Mouse (Mus musculus) embryonic facial prominence, embryonic 13.5 days (tissue): ENCODE results near the gene Gm29776. TPM values are rescaled to one million over a fixed set of nuclear protein-coding genes. Genes with fewer than 3 reads are reported as not detected.

Source experiments
- ATAC-seq: fragments of 200-750 bp; cut with Nextera tagmentation; 2 replicates; pipeline ENCODE4 v1.8.0; 2017; ENCODE audit warnings: low read depth; ENCODE audit not compliant: insufficient number of reproducible peaks, insufficient read depth, low FRiP score, low TSS enrichment
- H3K27ac ChIP-seq: fragments of 300-500 bp; sonication (generic); 2 replicates; pipeline ENCODE4 v1.5.1; 2015; ENCODE audit warnings: moderate library complexity, mild to moderate bottlenecking, inconsistent platforms
- H3K27me3 ChIP-seq: fragments of 300-500 bp; sonication (generic); 2 replicates; pipeline ENCODE4 v1.6.1; 2015; ENCODE audit warnings: mild to moderate bottlenecking, inconsistent platforms
- H3K36me3 ChIP-seq: fragments of 300-500 bp; sonication (generic); 2 replicates; pipeline ENCODE4 v1.6.1; 2015; ENCODE audit warnings: mild to moderate bottlenecking, inconsistent platforms
- H3K4me1 ChIP-seq: fragments of 300-500 bp; sonication (generic); 2 replicates; pipeline ENCODE4 v1.6.1; 2015; ENCODE audit warnings: inconsistent platforms
- H3K4me2 ChIP-seq: fragments of 300-500 bp; sonication (generic); 2 replicates; pipeline ENCODE4 v1.6.1; 2015; ENCODE audit warnings: moderate library complexity, mild to moderate bottlenecking, inconsistent platforms
- H3K4me3 ChIP-seq: fragments of 300-500 bp; sonication (generic); 2 replicates; pipeline ENCODE4 v1.5.1; 2015; ENCODE audit warnings: mild to moderate bottlenecking, inconsistent platforms
- H3K9ac ChIP-seq: fragments of 300-500 bp; sonication (generic); 2 replicates; pipeline ENCODE4 v1.6.1; 2015; ENCODE audit warnings: mild to moderate bottlenecking, inconsistent platforms
- H3K9me3 ChIP-seq: fragments of 300-500 bp; sonication (generic); 2 replicates; pipeline ENCODE4 v1.6.1; 2016; ENCODE audit warnings: inconsistent platforms
- WGBS: fragments of 180-500 bp; shearing (Covaris S2); methylation state at CpG from one replicate; pipeline ENCODE4 v1.1.7; 2015; ENCODE audit warnings: mixed read lengths; 5-methylcytosine and 5-hydroxymethylcytosine counted together
- microRNA-seq: library from miRNA; unstranded; fragments of <30 nt; microRNA quantifications from one replicate; pipeline ENCODE4, GENCODE M21; 2016
- polyA plus RNA-seq: library from polyadenylated mRNA; unstranded; fragments of >200 nt; fragmentation: Nextera tagmentation; extraction: Ambion mirVana; gene quantifications from 2 replicates; pipeline ENCODE4 v1.2.1, GENCODE M21; 2015

Gene Gm29776
- polyA plus RNA-seq, 1 experiment from 2014 or later, result 0.17 TPM

DNA sequence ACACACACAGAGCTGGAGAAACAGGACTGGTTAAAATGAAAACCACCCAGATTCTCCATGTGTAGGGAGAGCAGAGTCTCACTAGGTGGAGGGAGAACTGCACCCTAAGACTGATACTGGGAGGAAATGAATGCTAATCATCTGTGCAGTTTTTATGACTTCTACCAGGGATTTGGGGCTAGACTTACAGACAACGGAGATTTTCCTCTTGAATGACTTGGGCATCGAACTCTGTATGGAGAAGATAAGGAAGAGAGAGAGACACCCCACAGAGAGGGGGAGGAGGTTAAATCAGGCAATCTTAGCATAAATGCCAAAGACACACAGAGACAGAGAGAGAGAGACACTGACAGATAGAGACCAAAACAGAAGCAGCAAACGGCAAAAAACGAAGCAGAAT is 50.7 kb downstream of the Gm29776 start:
- H3K4me2 ChIP-seq, result no peak overlapping the region
- no peaks in the 10 kb centered on the region for H3K27me3 ChIP-seq
- H3K36me3 ChIP-seq, result peaks cover 86% of the 10 kb centered on the region
- H3K9ac ChIP-seq, result no peak overlapping the region
- H3K27ac ChIP-seq, result no peak overlapping the region
- H3K4me1 ChIP-seq, result peaks cover 34% of the 10 kb centered on the region
- no peak for ATAC-seq
- no peaks in the 10 kb centered on the region for H3K9me3 ChIP-seq
- WGBS, result 81% methylated on average over 4 of the region's 4 CpGs
- H3K4me3 ChIP-seq, result no peak overlapping the region

DNA sequence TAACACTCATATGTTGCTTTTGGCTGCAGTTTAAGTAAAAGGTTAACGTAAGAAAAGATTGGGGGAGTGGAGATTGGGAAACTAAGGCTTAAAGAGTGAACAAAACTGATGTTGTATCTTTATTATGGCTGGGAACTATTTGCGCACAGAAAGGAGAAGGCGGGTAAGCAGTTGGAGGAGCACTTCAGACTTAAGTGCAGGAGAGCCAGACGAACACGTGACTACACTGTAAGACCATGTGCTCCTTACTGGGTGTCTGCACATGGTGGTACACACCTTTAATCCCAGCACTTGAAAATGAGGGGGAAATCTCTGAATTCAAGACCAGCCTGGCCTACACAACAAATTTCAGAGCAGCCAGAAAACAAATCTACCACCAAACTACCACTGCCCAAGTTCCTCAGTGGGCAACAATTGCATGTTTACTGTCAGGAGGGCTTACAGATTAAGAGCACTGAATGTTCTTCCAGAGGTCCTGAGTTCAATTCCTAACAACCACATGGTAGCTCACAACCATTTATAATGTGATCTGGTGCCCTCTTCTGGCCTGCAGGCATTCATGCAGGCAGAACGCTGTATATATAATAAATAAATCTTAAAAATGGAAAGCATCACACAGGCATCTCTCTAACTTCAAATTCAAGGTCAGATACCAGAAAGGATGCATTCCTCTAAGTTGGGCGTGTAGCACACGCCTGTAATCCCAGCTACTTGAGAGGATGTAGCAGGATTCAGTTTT is 51.6 kb downstream of the Gm29776 start:
- H3K36me3 ChIP-seq, result peaks cover 94% of the 10 kb centered on the region
- no peak overlapping the region for H3K9ac ChIP-seq
- WGBS, result 93% methylated on average over 8 of the region's 8 CpGs

DNA sequence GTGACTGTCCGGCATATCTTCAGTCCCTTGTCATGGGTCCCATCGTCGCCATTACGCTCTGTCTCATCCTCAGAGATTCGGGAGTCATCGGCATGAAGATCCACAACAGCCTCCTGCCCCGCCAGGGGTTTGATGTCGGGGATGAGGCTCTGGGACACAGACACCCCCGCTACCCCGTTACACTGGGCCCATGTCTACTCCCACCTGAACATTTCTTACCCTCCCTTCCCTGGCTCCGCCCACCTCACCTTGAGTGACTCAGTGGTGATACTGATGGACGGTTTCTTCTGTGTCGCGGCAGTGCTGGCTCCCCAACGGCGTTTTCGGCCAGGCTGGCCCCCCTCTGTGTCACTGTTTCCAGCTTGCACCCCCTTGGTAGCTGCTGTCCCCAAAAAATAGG is 52.2 kb downstream of the Gm29776 start:
- H3K27me3 ChIP-seq, result no peaks in the 10 kb centered on the region
- H3K4me3 ChIP-seq, result no peak overlapping the region
- H3K27ac ChIP-seq, result no peak overlapping the region
- peaks cover 21% of the 10 kb centered on the region for H3K4me1 ChIP-seq
- H3K9me3 ChIP-seq, result no peaks in the 10 kb centered on the region
- H3K4me2 ChIP-seq, result no peak overlapping the region
- peaks cover 90% of the 10 kb centered on the region for H3K36me3 ChIP-seq
- ATAC-seq, result no peak
- 94% methylated on average over 17 of the region's 17 CpGs for WGBS
- H3K9ac ChIP-seq, result no peak overlapping the region

More for the DNA sequence above, 51.6 kb downstream of the Gm29776 start:
- H3K9me3 ChIP-seq, result no peaks in the 10 kb centered on the region
- H3K4me3 ChIP-seq, result no peak overlapping the region
- no peaks in the 10 kb centered on the region for H3K27me3 ChIP-seq
- H3K27ac ChIP-seq, result no peak overlapping the region
- no peak for ATAC-seq
- no peak overlapping the region for H3K4me2 ChIP-seq
- H3K4me1 ChIP-seq, result peaks cover 27% of the 10 kb centered on the region

DNA sequence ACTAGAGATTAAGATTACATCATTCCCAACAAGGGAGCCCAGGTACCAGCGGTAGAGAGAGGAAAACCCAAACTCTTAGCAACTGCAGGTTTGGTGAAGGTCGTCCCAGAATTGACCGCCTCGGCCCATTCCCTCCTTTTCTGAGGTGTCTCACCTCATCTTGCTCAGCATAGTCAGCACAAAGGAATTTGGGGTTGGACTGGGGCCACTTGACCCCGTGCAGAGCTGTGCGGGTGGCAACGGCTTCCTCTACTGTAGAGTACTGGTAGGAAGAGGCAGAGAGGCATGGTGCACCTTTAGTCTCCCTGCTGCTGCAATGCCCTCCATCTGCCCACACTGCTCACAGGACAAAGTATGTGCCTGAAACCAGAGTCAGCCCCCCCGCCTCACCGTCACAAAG is 54.3 kb downstream of the Gm29776 start:
- Histone ChIP-seq H3K4me1 (peaks cover 15% of the 10 kb centered on the region), H3K27me3 (no peaks in the 10 kb centered on the region), H3K9ac (no peak overlapping the region), H3K4me2 (no peak overlapping the region), H3K9me3 (no peaks in the 10 kb centered on the region), H3K27ac (no peak overlapping the region), H3K4me3 (no peak overlapping the region), H3K36me3 (peaks cover 72% of the 10 kb centered on the region)
- 86% methylated on average over 9 of the region's 9 CpGs for WGBS
- ATAC-seq, result no peak

DNA sequence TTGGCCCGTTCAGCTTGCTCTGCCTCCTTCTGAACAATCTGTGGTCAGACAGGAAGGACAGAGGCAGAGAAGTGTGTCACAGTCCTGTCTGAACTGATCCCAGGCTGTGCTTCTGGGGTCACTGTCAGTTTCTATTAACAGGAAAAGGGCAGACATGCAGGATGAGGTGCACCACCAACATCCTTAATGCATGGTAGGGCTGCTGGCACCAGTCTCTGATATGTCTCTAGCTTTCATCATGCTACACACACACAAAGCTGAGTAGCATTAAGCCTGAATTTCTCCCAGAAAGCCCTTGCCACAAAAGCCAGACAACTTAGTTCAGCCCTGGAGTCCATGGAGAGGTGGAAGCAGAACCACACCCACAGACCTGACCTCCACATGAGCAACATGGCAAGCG is 55.6 kb downstream of the Gm29776 start:
- 83% methylated on average over 2 of the region's 2 CpGs for WGBS
- H3K9ac ChIP-seq, result no peak overlapping the region
- no peak overlapping the region for H3K4me2 ChIP-seq
- peaks cover 16% of the 10 kb centered on the region for H3K4me1 ChIP-seq
- H3K36me3 ChIP-seq, result peaks cover 72% of the 10 kb centered on the region
- H3K4me3 ChIP-seq, result no peak overlapping the region
- no peaks in the 10 kb centered on the region for H3K27me3 ChIP-seq
- H3K9me3 ChIP-seq, result no peaks in the 10 kb centered on the region
- no peak overlapping the region for H3K27ac ChIP-seq
- no peak for ATAC-seq

Small RNA genes lying within 50 kb of the gene (microRNA-seq; reads per million reads assigned to microRNA genes)
- gene Mir6948, result not detected

Other genes with a start within 250 kb of the Gm29776 start
- 29.7 and 33.1 TPM in 2 replicates for gene Lrp10, start 234.7 kb downstream of the Gm29776 start, polyA plus RNA-seq
- 2.1 and 3.6 TPM in 2 replicates for gene Rem2, start 222.7 kb downstream of the Gm29776 start, polyA plus RNA-seq
- 84.6 and 86.6 TPM in 2 replicates for gene Prmt5, start 181.3 kb downstream of the Gm29776 start, polyA plus RNA-seq
- 53.1 and 54.5 TPM in 2 replicates for gene Haus4, start 144.2 kb downstream of the Gm29776 start, polyA plus RNA-seq
- gene Ajuba, start 121.3 kb downstream of the Gm29776 start, polyA plus RNA-seq, result 55.6 and 63.3 TPM in 2 replicates
- 8.9 and 9.1 TPM in 2 replicates for gene 4931414P19Rik, start 92.8 kb downstream of the Gm29776 start, polyA plus RNA-seq
- gene Psmb5, start 80.8 kb downstream of the Gm29776 start, polyA plus RNA-seq, result 390 and 393 TPM in 2 replicates
- gene Psmb11, start 77.4 kb downstream of the Gm29776 start, polyA plus RNA-seq, result 0.06 TPM in 1 of 2 replicates, not detected in the other
- gene Gm17606, start 57.9 kb downstream of the Gm29776 start, polyA plus RNA-seq, result not detected in 2 replicates
- gene Cdh24, start 57.5 kb downstream of the Gm29776 start, polyA plus RNA-seq, result 6.8 and 7.9 TPM in 2 replicates
- gene 1700123O20Rik, start 12.6 kb downstream of the Gm29776 start, polyA plus RNA-seq, result 89.2 and 103 TPM in 2 replicates
- 169 and 173 TPM in 2 replicates for gene Acin1, start 11.9 kb downstream of the Gm29776 start, polyA plus RNA-seq
- gene Cebpe, start 13.3 kb upstream of the Gm29776 start, polyA plus RNA-seq, result not detected in 2 replicates
- 2.3 and 2.9 TPM in 2 replicates for gene Slc7a8, start 83.1 kb upstream of the Gm29776 start, polyA plus RNA-seq
- not detected in 2 replicates for gene Rnf212b, start 115.3 kb upstream of the Gm29776 start, polyA plus RNA-seq
- 9.4 and 12.3 TPM in 2 replicates for gene Homez, start 172.1 kb upstream of the Gm29776 start, polyA plus RNA-seq
- gene Ppp1r3e, start 178.7 kb upstream of the Gm29776 start, polyA plus RNA-seq, result 0.92 and 1.1 TPM in 2 replicates
- gene Bcl2l2, start 184.5 kb upstream of the Gm29776 start, polyA plus RNA-seq, result 3.8 and 4.6 TPM in 2 replicates
- gene Gm20521, start 184.6 kb upstream of the Gm29776 start, polyA plus RNA-seq, result 0.23 and 0.79 TPM in 2 replicates
- gene Pabpn1, start 193.7 kb upstream of the Gm29776 start, polyA plus RNA-seq, result 140 and 163 TPM in 2 replicates
- gene Slc22a17, start 214.3 kb upstream of the Gm29776 start, polyA plus RNA-seq, result 74.3 and 84.7 TPM in 2 replicates
- gene Efs, start 227.3 kb upstream of the Gm29776 start, polyA plus RNA-seq, result 50.3 and 50.9 TPM in 2 replicates
- 0.25 TPM in 1 of 2 replicates, not detected in the other for gene Il25, start 233.9 kb upstream of the Gm29776 start, polyA plus RNA-seq
- gene Cmtm5, start 237.4 kb upstream of the Gm29776 start, polyA plus RNA-seq, result 8.3 and 14.1 TPM in 2 replicates